Mouse (Mus musculus): ENCODE results near the gene Rps3a1. TPM values are rescaled to one million over a fixed set of nuclear protein-coding genes. Genes with fewer than 3 reads are reported as not detected.

Rps3a1 gene
- 639 and 683 TPM in 2 replicates for total RNA-seq (2014; rRNA removed; ENCODE audit: low replicate concordance)
- polyA plus RNA-seq (2015; fragmentation: Nextera tagmentation; extraction: Ambion mirVana) = 694 and 757 TPM in 2 replicates

GRCm38 (mm10) chr3:86142263-86142933 lies at the start of gene Rps3a1:
TSS of gene Rps3a1 (minus strand) at chr3:86142702.
- Histone ChIP-seq H3K4me3 (ENCODE audit: low read depth, low read length) (peak within 1 kb of the TSS; percentile 92), H3K27ac (ENCODE audit: low read depth) (peak within 1 kb of the TSS; percentile 90), H3K9ac (replicated peaks; ENCODE audit: low read depth, low read length) (peak within 1 kb of the TSS; percentile 98), H3K27me3 (ENCODE audit: control insufficient read depth, insufficient read depth, low read length) (no peaks in the 10 kb centered on the region), H3K36me3 (replicated peaks; ENCODE audit: control insufficient read depth, insufficient read depth, low read length) (peaks cover 34% of the 10 kb centered on the region), H3K4me1 (ENCODE audit: control insufficient read depth, insufficient read depth) (peaks cover 8% of the 10 kb centered on the region; the same call in 1 of the 2 replicates), H3K9me3 (replicated peaks; ENCODE audit: control insufficient read depth, low read length) (no peaks in the 10 kb centered on the region), H3K4me2 (ENCODE audit: low read depth, low read length) (peak within 1 kb of the TSS; percentile 73)
- TF ChIP-seq EP300 (IDR thresholded peaks at IDR 0.05; ENCODE audit: low read depth) (peak; percentile 99), CTCF (IDR thresholded peaks at IDR 0.05; ENCODE audit: low read depth) (peak; percentile 99)
- DNase-seq (ENCODE audit: low spot score) = peak; percentile 97
- WGBS = under 1% methylated on average over 71 of the region's 77 CpGs
- peak; percentile 97 for ATAC-seq (ENCODE audit: insufficient read depth, low read depth)

DNA sequence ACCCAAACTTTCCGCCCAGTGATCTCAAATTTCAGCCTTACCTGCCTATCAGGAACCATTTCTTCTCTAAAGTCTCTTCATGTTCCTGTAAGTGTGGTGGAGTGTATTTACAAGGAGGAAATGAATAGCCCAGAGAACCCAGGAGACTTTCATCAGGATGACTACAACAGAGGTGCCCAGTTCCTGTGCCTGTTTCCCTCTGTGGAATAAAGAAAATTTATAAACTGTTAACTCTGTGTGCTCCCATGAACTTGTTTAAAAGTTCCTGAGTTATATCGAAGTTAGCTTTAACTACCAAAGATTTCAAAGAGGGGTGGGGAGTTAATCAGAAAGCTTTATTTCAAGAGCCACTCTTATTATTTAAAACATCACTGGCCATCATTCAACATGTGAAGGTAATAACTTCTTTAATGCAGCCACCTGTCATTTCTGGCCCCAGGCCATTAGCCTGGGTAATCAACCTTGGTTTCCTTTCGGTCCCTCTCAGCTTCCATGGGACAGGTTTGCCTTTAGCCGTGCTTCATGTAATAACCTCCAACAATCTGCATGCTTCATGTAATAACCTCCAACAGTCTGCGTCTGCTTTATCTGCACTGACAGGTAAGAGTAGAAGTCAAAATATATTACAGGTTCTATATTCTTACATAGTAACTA lies 45.4 kb upstream of the Rps3a1 start:
- no peaks in the 10 kb centered on the region for H3K27me3 ChIP-seq (ENCODE audit: control insufficient read depth, insufficient read depth, low read length)
- no peaks in the 10 kb centered on the region for H3K9me3 ChIP-seq (replicated peaks; ENCODE audit: control insufficient read depth, low read length)
- DNase-seq (ENCODE audit: low spot score) (no peak), ATAC-seq (ENCODE audit: insufficient read depth, low read depth) (no peak)
- no peak overlapping the region for H3K9ac ChIP-seq (replicated peaks; ENCODE audit: low read depth, low read length)
- WGBS = 80% methylated on average over 5 of the region's 5 CpGs
- TF ChIP-seq CTCF (IDR thresholded peaks at IDR 0.05; ENCODE audit: low read depth) (no peak), EP300 (IDR thresholded peaks at IDR 0.05; ENCODE audit: low read depth) (no peak)
- no peak overlapping the region for H3K4me2 ChIP-seq (ENCODE audit: low read depth, low read length)
- H3K4me3 ChIP-seq (ENCODE audit: low read depth, low read length) = no peak overlapping the region
- no peak overlapping the region for H3K27ac ChIP-seq (ENCODE audit: low read depth)
- H3K4me1 ChIP-seq (ENCODE audit: control insufficient read depth, insufficient read depth) = no peaks in the 10 kb centered on the region
- no peaks in the 10 kb centered on the region for H3K36me3 ChIP-seq (replicated peaks; ENCODE audit: control insufficient read depth, insufficient read depth, low read length)

- H3K4me1 ChIP-seq (ENCODE audit: control insufficient read depth, insufficient read depth) = no peaks in the 10 kb centered on the region
- no peak overlapping the region for H3K4me3 ChIP-seq (ENCODE audit: low read depth, low read length)
- 80% methylated on average over 7 of the region's 7 CpGs for WGBS
- TF ChIP-seq CTCF (IDR thresholded peaks at IDR 0.05; ENCODE audit: low read depth) = no peak
- no peak for TF ChIP-seq EP300 (IDR thresholded peaks at IDR 0.05; ENCODE audit: low read depth)
- H3K9ac ChIP-seq (replicated peaks; ENCODE audit: low read depth, low read length) = no peak overlapping the region
- no peaks in the 10 kb centered on the region for H3K36me3 ChIP-seq (replicated peaks; ENCODE audit: control insufficient read depth, insufficient read depth, low read length)
- no peak overlapping the region for H3K27ac ChIP-seq (ENCODE audit: low read depth)
- DNase-seq (ENCODE audit: low spot score) (no peak), ATAC-seq (ENCODE audit: insufficient read depth, low read depth) (no peak)
- H3K9me3 ChIP-seq (replicated peaks; ENCODE audit: control insufficient read depth, low read length) = no peaks in the 10 kb centered on the region
- H3K4me2 ChIP-seq (ENCODE audit: low read depth, low read length) = no peak overlapping the region
- no peaks in the 10 kb centered on the region for H3K27me3 ChIP-seq (ENCODE audit: control insufficient read depth, insufficient read depth, low read length)
Observed at GRCm38 (mm10) chr3:86184546-86184945, 42.0 kb upstream of the Rps3a1 start.

GRCm38 (mm10) chr3:86181107-86181506 lies 38.6 kb upstream of the Rps3a1 start:
- Histone ChIP-seq H3K9ac (replicated peaks; ENCODE audit: low read depth, low read length) (no peak overlapping the region), H3K9me3 (replicated peaks; ENCODE audit: control insufficient read depth, low read length) (no peaks in the 10 kb centered on the region), H3K27me3 (ENCODE audit: control insufficient read depth, insufficient read depth, low read length) (no peaks in the 10 kb centered on the region), H3K4me3 (ENCODE audit: low read depth, low read length) (no peak overlapping the region), H3K27ac (ENCODE audit: low read depth) (no peak overlapping the region), H3K4me2 (ENCODE audit: low read depth, low read length) (no peak overlapping the region), H3K36me3 (replicated peaks; ENCODE audit: control insufficient read depth, insufficient read depth, low read length) (no peaks in the 10 kb centered on the region), H3K4me1 (ENCODE audit: control insufficient read depth, insufficient read depth) (no peaks in the 10 kb centered on the region)
- WGBS = 47% methylated on average over 5 of the region's 5 CpGs
- TF ChIP-seq CTCF (IDR thresholded peaks at IDR 0.05; ENCODE audit: low read depth) = no peak
- no peak for TF ChIP-seq EP300 (IDR thresholded peaks at IDR 0.05; ENCODE audit: low read depth)
- DNase-seq (ENCODE audit: low spot score) (no peak), ATAC-seq (ENCODE audit: insufficient read depth, low read depth) (no peak)

DNA sequence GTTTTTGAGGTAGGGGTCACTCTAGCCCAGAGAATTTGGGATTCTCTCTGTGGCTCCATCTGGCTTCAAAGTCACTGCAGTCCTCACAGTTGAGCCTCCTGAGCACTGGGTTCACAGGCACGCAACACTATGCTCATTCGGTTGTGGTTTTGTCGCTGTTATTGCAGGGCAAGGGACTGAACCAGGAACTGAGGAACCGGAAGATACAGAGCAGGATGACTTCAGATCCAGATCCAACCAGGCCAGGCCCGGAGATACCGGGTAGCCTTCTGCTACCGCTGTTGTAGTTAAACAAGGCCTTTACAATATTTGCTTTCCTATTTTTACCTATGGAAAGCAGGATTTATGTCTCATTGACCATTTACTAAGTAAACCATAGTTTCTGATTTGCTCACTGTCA lies 37.2 kb upstream of the Rps3a1 start:
- no peaks in the 10 kb centered on the region for H3K4me1 ChIP-seq (ENCODE audit: control insufficient read depth, insufficient read depth)
- ATAC-seq (ENCODE audit: insufficient read depth, low read depth) = no peak

More for the DNA sequence above, 37.2 kb upstream of the Rps3a1 start:
- Histone ChIP-seq H3K9ac (replicated peaks; ENCODE audit: low read depth, low read length) (no peak overlapping the region), H3K27ac (ENCODE audit: low read depth) (no peak overlapping the region), H3K4me2 (ENCODE audit: low read depth, low read length) (no peak overlapping the region), H3K36me3 (replicated peaks; ENCODE audit: control insufficient read depth, insufficient read depth, low read length) (no peaks in the 10 kb centered on the region), H3K27me3 (ENCODE audit: control insufficient read depth, insufficient read depth, low read length) (no peaks in the 10 kb centered on the region), H3K9me3 (replicated peaks; ENCODE audit: control insufficient read depth, low read length) (no peaks in the 10 kb centered on the region), H3K4me3 (ENCODE audit: low read depth, low read length) (no peak overlapping the region)
- WGBS = 85% methylated on average over 7 of the region's 7 CpGs
- no peak for TF ChIP-seq EP300 (IDR thresholded peaks at IDR 0.05; ENCODE audit: low read depth)
- no peak for TF ChIP-seq CTCF (IDR thresholded peaks at IDR 0.05; ENCODE audit: low read depth)
- DNase-seq (ENCODE audit: low spot score) = no peak
